Mouse (Mus musculus): ENCODE measurements around the gene Rc3h1. TPM values are rescaled to one million over a fixed set of nuclear protein-coding genes. Genes with fewer than 3 reads are reported as not detected.

Rc3h1 gene
- 11.8 and 21.2 TPM in 2 replicates for polyA plus RNA-seq (2012; rRNA removed)

DNA sequence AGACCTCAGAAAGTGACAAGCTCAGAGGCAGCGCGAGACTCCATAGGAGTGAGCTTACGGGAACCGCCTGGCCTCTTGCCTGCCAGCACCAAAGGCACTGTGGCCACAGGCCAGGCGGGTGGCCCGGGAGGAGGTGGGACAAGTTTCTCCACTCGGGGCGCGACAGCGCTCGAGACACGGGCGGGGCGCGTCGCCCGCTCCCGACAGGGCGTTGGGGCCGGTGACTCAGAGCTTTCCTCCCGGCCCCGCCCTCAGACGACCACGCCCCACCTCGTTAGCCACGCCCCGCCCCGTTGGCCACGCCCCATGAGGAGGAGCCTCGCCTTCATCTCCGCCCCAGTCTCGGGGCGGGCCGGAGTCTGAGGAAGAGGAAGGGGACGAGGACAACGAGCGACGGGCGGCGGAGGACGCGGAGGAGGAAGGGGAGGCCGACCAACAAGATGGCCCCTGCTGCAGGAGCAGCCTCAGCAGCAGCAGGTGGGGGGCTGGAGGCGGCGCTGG is at the start of gene Rc3h1:
Gene Rc3h1, plus strand, starts transcription at position 362 of the 501 bp plus-strand sequence.

DNA sequence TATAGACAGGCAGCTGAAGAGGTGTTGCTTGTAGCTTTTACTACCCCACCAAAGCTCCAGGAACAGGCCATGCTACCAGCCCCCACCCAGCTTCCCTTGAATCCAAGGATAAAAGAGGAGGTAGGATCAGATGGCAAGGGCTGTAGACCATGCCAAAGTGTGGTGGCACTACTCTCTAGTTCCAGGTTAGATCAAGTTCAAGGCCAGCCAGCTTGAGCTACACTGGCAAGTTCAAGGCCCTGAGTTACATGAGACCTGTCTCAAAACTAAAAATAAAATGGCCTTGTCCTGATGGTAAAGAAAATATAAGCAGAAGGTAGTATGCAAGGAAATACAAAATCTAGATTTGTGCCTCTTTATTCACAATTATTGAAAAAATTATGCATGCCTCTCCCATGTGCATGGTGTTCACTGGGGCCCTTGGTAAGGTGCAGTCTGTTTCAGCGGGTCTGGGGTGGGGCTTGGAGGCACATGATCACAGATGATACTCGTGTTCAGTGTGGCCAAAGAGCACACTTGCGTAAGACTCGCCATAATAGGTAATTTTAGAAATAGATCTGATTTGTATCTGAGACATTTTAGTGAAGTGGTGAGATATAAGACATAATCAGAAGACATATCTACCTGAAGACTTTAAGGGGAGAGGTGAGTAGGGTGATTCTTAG is 72.0 kb downstream of the Rc3h1 start, which contains the start of gene Serpinc1:
Gene Serpinc1, plus strand, starts transcription at position 515 of the 665 bp plus-strand sequence.

Other genes starting within 250 kb of the Rc3h1 start
- gene Rabgap1l, start 113.2 kb upstream of the Rc3h1 start, polyA plus RNA-seq (2012; rRNA removed): 6.6 and 6.8 TPM in 2 replicates
- gene Serpinc1, start 72.2 kb downstream of the Rc3h1 start, polyA plus RNA-seq (2012; rRNA removed): 4.5 and 6.1 TPM in 2 replicates
- 1.3 and 2.0 TPM in 2 replicates for gene Zbtb37, start 128.4 kb downstream of the Rc3h1 start, polyA plus RNA-seq (2012; rRNA removed)
- gene Dars2, start 164.2 kb downstream of the Rc3h1 start, polyA plus RNA-seq (2012; rRNA removed): 9.0 and 12.1 TPM in 2 replicates
- gene Cenpl, start 164.3 kb downstream of the Rc3h1 start, polyA plus RNA-seq (2012; rRNA removed): 0.45 and 0.93 TPM in 2 replicates
- gene Klhl20, start 225.1 kb downstream of the Rc3h1 start, polyA plus RNA-seq (2012; rRNA removed): 4.8 and 6.1 TPM in 2 replicates
- gene Ankrd45, start 236.3 kb downstream of the Rc3h1 start, polyA plus RNA-seq (2012; rRNA removed): 0.50 and 0.53 TPM in 2 replicates